Mouse (Mus musculus) neural tube, embryonic 13.5 days (tissue): ENCODE data around the gene Fem1a. TPM values are rescaled to one million over a fixed set of nuclear protein-coding genes. Genes with fewer than 3 reads are reported as not detected.
A peak's percentile ranks its signal among the peaks of the same experiment; 100 is the strongest.

Experiments
- ATAC-seq: fragments of 200-750 bp; cut with Nextera tagmentation; 2 replicates; pipeline ENCODE4 v1.8.0; 2017; ENCODE audit warnings: low read depth, mild to moderate bottlenecking, moderate TSS enrichment, moderate library complexity
- H3K27ac ChIP-seq: fragments of 300-500 bp; sonication (generic); replicated peaks from 2 replicates; pipeline ENCODE4 v1.5.1; 2015; ENCODE audit warnings: moderate library complexity, mild to moderate bottlenecking, inconsistent platforms
- H3K27me3 ChIP-seq: fragments of 300-500 bp; sonication (generic); 2 replicates; pipeline ENCODE4 v1.6.1; 2015; ENCODE audit warnings: mild to moderate bottlenecking, inconsistent platforms
- H3K36me3 ChIP-seq: fragments of 300-500 bp; sonication (generic); 2 replicates; pipeline ENCODE4 v1.6.1; 2015; ENCODE audit warnings: mild to moderate bottlenecking, inconsistent platforms
- H3K4me1 ChIP-seq: fragments of 300-500 bp; sonication (generic); replicated peaks from 2 replicates; pipeline ENCODE4 v1.6.1; 2015; ENCODE audit warnings: inconsistent platforms
- H3K4me2 ChIP-seq: fragments of 300-500 bp; sonication (generic); 2 replicates; pipeline ENCODE4 v1.6.1; 2015; ENCODE audit warnings: inconsistent platforms, mild to moderate bottlenecking, moderate library complexity
- H3K4me3 ChIP-seq: fragments of 300-500 bp; sonication (generic); 2 replicates; pipeline ENCODE4 v1.5.1; 2015; ENCODE audit warnings: mild to moderate bottlenecking, inconsistent platforms
- H3K9ac ChIP-seq: fragments of 300-500 bp; sonication (generic); 2 replicates; pipeline ENCODE4 v1.6.1; 2015; ENCODE audit warnings: moderate library complexity, mild to moderate bottlenecking, inconsistent platforms
- H3K9me3 ChIP-seq: fragments of 300-500 bp; sonication (generic); 2 replicates; pipeline ENCODE4 v1.6.1; 2016; ENCODE audit warnings: inconsistent platforms
- WGBS: fragments of 180-500 bp; shearing (Covaris S2); methylation state at CpG from one replicate; pipeline ENCODE4 v1.1.7; 2015; 5-methylcytosine and 5-hydroxymethylcytosine counted together
- polyA plus RNA-seq: library from polyadenylated mRNA; unstranded; fragments of >200 nt; fragmentation: Nextera tagmentation; extraction: Ambion mirVana; gene quantifications from 2 replicates; pipeline ENCODE4 v1.2.1, GENCODE M21; 2015

Fem1a gene
- polyA plus RNA-seq, 1 experiment from 2014 or later, result 19.1 TPM

DNA sequence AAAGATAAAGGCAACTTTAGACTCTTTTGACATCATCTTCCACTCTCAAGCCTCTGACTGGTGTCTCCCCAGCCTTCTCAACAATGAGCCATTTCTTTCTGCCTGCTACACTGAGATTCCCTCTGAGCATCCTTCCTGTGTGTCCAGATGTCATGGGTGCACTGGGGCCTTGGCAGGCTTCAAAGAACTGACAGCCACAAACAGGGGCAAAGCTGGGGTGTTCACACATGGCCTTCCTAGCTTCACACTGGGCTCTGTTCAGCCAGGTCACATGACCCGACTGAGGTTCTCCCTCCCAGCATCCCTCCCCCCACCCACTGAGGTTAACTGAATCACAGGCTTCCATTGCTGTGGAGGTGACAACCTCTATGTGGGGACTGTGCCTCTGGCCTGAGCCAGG is 39.6 kb downstream of the Fem1a start:
- WGBS, result 80% methylated on average over 1 of the region's 1 CpGs

GRCm38 (mm10) chr17:56298238-56298637 is 41.6 kb downstream of the Fem1a start:
- no peak for ATAC-seq
- Histone ChIP-seq H3K9ac (no peak overlapping the region), H3K36me3 (no peaks in the 10 kb centered on the region), H3K27me3 (no peaks in the 10 kb centered on the region; the same call in 1 of the 2 replicates), H3K4me1 (peaks cover 9% of the 10 kb centered on the region), H3K9me3 (no peaks in the 10 kb centered on the region), H3K4me2 (no peak overlapping the region), H3K27ac (no peak overlapping the region), H3K4me3 (no peak overlapping the region)
- WGBS, result 91% methylated on average over 1 of the region's 1 CpGs

More for the DNA sequence above, 39.6 kb downstream of the Fem1a start:
- ATAC-seq, result no peak
- H3K9ac ChIP-seq, result no peak overlapping the region
- H3K4me2 ChIP-seq, result no peak overlapping the region
- no peaks in the 10 kb centered on the region for H3K9me3 ChIP-seq
- no peaks in the 10 kb centered on the region for H3K27me3 ChIP-seq
- H3K4me1 ChIP-seq, result peaks cover 5% of the 10 kb centered on the region
- no peak overlapping the region for H3K27ac ChIP-seq
- no peaks in the 10 kb centered on the region for H3K36me3 ChIP-seq
- H3K4me3 ChIP-seq, result no peak overlapping the region

DNA sequence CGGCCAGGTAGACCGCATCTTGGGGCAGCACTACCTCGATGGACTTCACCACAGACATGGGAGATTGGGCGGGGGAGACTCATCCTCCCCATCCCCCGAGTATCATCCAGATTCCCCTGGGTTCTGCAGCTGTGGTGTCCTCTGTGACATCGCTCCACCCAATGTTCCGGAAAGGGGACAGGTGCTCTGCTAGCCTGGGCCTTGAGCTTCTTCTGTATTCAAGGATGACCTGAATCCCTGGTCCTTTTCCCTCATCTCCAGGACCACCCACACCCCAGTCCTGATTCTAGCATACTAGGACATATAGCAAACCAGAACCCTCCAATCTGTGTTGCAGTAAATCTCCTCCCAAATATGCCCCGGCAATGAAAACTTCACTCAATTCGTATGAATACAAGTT is 43.6 kb downstream of the Fem1a start, which contains the start of gene Arrdc5:
Arrdc5 (minus strand) TSS at position 101 of the 400 bp plus-strand sequence.
- 92% methylated on average over 9 of the region's 9 CpGs for WGBS
- no peak within 1 kb of the TSS for H3K4me2 ChIP-seq

DNA sequence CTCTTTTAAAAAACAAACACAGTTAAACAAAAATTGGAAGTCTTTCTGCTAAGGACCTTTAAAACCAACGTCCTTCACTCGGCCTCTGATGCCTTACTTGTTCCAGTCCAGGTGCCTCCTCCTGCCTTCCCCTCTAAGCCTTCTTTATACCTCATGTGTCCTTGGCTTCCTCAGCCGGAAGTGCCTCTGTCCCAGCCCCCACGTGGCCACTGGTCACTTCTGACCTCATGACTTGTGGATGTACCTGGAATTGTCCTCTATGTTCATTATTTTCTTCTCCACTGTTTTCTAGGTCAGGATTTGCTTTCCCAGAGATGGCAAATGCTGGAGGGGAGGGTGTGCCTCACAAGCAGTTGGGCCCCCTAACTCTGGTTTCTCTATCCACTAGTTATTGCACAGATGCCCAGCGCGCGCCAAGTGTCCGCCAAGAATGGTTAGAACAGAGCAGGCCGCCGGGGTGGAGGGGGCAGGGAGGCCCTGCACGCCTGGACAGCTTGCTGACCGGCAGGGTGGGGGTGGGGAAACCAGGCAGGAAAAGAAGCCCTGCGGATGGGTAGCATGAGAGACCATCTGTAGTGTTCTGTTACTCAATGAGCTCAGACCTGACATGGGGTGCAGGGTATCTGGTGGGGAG is 45.9 kb downstream of the Fem1a start:
- H3K9me3 ChIP-seq, result no peaks in the 10 kb centered on the region
- no peak for ATAC-seq
- H3K4me3 ChIP-seq, result 0 out of 2 replicates have a peak overlapping the region, but pooled peaks have one; percentile 74
- 26% methylated on average over 13 of the region's 13 CpGs for WGBS
- 0 out of 2 replicates have a peak overlapping the region, but pooled peaks have one; percentile 17 for H3K9ac ChIP-seq
- H3K27ac ChIP-seq, result no peak overlapping the region
- H3K27me3 ChIP-seq, result no peaks in the 10 kb centered on the region; the same call in 1 of the 2 replicates
- H3K4me2 ChIP-seq, result peak overlapping the region; percentile 90
- peaks cover 40% of the 10 kb centered on the region for H3K4me1 ChIP-seq
- H3K36me3 ChIP-seq, result no peaks in the 10 kb centered on the region

More for the DNA sequence above, 43.6 kb downstream of the Fem1a start, which contains the start of gene Arrdc5:
- Histone ChIP-seq H3K4me1 (peaks cover 24% of the 10 kb centered on the region), H3K27ac (no peak within 1 kb of the TSS), H3K27me3 (no peaks in the 10 kb centered on the region; the same call in 1 of the 2 replicates), H3K9ac (no peak within 1 kb of the TSS), H3K4me3 (no peak within 1 kb of the TSS), H3K9me3 (no peaks in the 10 kb centered on the region), H3K36me3 (no peaks in the 10 kb centered on the region)
- no peak for ATAC-seq

DNA sequence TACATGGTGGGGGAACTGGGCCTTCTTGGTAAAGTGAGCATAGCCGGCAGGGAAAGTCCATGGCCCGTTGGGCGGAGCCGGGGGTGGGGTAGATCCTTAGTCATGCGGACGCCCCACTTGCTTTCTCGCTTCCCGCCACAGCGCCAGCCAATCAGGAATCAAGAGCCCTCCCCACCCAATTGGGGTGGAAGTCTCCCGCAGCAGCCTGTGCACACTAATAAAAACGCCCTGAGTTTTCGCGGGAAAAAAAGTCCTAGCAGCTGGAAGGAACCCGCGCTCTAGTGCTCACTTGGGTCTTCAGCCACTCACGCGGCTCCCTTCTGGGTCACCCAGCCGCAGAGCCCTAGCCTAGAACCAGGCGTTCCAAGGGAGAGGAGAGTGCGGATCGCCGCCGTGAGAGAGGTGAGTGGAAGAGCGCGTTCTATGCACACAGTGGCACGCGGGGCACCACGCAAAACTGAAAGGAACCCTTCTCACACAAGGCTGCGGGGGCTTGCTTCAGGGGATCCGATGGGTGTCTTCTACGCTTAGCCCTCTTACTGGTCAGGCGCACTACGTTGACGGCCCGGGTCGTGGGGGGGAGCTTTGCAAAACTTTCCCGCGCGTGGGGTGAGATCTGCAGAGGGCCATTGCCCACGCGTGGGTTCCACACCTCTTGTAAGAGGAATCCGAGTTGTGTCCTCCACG is 46.7 kb downstream of the Fem1a start, which contains the start of gene Uhrf1:
Uhrf1 (plus strand) TSS at position 162 of the 687 bp plus-strand sequence.
- under 1% methylated on average over 43 of the region's 43 CpGs for WGBS
- peaks cover 40% of the 10 kb centered on the region for H3K4me1 ChIP-seq
- no peaks in the 10 kb centered on the region; the same call in 1 of the 2 replicates for H3K27me3 ChIP-seq
- H3K9ac ChIP-seq, result peak within 1 kb of the TSS; percentile 74
- H3K36me3 ChIP-seq, result no peaks in the 10 kb centered on the region
- H3K4me2 ChIP-seq, result peak within 1 kb of the TSS; percentile 90
- no peaks in the 10 kb centered on the region for H3K9me3 ChIP-seq
- peak within 1 kb of the TSS; percentile 74 for H3K4me3 ChIP-seq
- 0 out of 2 replicates have a peak within 1 kb of the TSS, but pooled peaks have one; percentile 13 for H3K27ac ChIP-seq
- peak; percentile 42 for ATAC-seq

DNA sequence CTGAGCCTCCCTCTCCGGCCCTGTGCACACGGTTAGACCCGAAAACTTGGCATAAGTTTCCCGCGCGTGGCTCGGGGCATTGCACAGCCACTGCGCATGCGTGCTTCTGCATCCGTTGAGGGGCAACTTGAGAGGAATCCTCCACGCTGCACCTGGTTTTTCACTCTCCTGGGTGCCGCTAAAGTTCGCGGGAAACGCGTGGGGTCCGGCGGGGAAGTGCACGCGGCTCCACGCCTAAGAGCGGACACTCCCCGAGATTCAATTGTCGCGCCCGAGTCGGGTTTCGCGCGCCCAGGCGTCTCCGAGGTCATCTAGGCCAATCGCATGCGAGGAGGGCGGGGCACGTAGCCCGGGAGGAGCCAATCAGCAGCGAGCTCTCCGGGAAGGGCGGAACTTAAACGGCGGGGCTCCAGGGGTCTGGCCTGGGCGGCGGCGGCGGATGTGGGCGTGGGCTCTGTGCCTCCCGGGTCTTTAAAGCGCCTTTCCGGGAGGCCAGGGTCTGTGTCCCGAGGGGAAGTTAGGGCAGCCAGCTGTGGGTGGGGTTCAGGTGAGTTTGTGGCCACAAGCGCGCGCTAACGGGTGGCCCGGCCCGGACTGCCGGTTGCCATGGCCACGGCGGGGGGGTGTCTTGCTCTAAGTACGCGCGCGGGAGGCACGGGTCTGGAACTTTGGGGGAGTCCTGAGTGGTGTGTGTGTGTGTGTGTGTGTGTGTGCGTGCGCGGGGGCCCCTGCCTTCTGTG is 47.4 kb downstream of the Fem1a start:
- Histone ChIP-seq H3K27me3 (no peaks in the 10 kb centered on the region; the same call in 1 of the 2 replicates), H3K36me3 (no peaks in the 10 kb centered on the region), H3K4me3 (peak overlapping the region; percentile 74), H3K27ac (0 out of 2 replicates have a peak overlapping the region, but pooled peaks have one; percentile 13), H3K9ac (peak overlapping the region; percentile 74), H3K4me2 (peak overlapping the region; percentile 90), H3K9me3 (no peaks in the 10 kb centered on the region), H3K4me1 (peaks cover 40% of the 10 kb centered on the region)
- WGBS, result under 1% methylated on average over 68 of the region's 68 CpGs
- peak; percentile 96 for ATAC-seq

- 14% methylated on average over 11 of the region's 11 CpGs for WGBS
- peak overlapping the region; percentile 74 for H3K9ac ChIP-seq
- H3K4me2 ChIP-seq, result peak overlapping the region; percentile 90
- peaks cover 40% of the 10 kb centered on the region for H3K4me1 ChIP-seq
- peak overlapping the region; percentile 74 for H3K4me3 ChIP-seq
- ATAC-seq, result peak; percentile 36
- H3K27me3 ChIP-seq, result no peaks in the 10 kb centered on the region; the same call in 1 of the 2 replicates
- H3K36me3 ChIP-seq, result no peaks in the 10 kb centered on the region
- no peak overlapping the region for H3K27ac ChIP-seq
- no peaks in the 10 kb centered on the region for H3K9me3 ChIP-seq
These were observed 48.1 kb downstream of the Fem1a start for GRCm38 (mm10) chr17:56304718-56305117.

- Histone ChIP-seq H3K4me3 (peak overlapping the region; percentile 74), H3K36me3 (no peaks in the 10 kb centered on the region), H3K4me2 (peak overlapping the region; percentile 90), H3K27ac (no peak overlapping the region), H3K27me3 (no peaks in the 10 kb centered on the region; the same call in 1 of the 2 replicates), H3K4me1 (peaks cover 40% of the 10 kb centered on the region), H3K9ac (peak overlapping the region; percentile 74), H3K9me3 (no peaks in the 10 kb centered on the region)
- 25% methylated on average over 9 of the region's 9 CpGs for WGBS
- no peak for ATAC-seq
These were observed 48.5 kb downstream of the Fem1a start for GRCm38 (mm10) chr17:56305156-56305555.

GRCm38 (mm10) chr17:56305826-56306225 is 49.2 kb downstream of the Fem1a start:
- no peak overlapping the region for H3K4me3 ChIP-seq

GRCm38 (mm10) chr17:56308088-56308487 is 51.5 kb downstream of the Fem1a start:
- H3K4me1 ChIP-seq, result peaks cover 32% of the 10 kb centered on the region
- H3K27ac ChIP-seq, result no peak overlapping the region
- ATAC-seq, result no peak

More at GRCm38 (mm10) chr17:56305826-56306225, 49.2 kb downstream of the Fem1a start:
- ATAC-seq, result no peak
- Histone ChIP-seq H3K9me3 (no peaks in the 10 kb centered on the region), H3K27me3 (no peaks in the 10 kb centered on the region; the same call in 1 of the 2 replicates), H3K4me2 (peak overlapping the region; percentile 90), H3K9ac (no peak overlapping the region), H3K36me3 (no peaks in the 10 kb centered on the region), H3K4me1 (peaks cover 40% of the 10 kb centered on the region), H3K27ac (no peak overlapping the region)
- WGBS, result 67% methylated on average over 8 of the region's 8 CpGs

GRCm38 (mm10) chr17:56309191-56309945 is 52.8 kb downstream of the Fem1a start:
- H3K9me3 ChIP-seq, result no peaks in the 10 kb centered on the region
- H3K4me2 ChIP-seq, result no peak overlapping the region
- no peaks in the 10 kb centered on the region for H3K27me3 ChIP-seq
- H3K4me1 ChIP-seq, result peaks cover 24% of the 10 kb centered on the region
- H3K4me3 ChIP-seq, result no peak overlapping the region
- WGBS, result 91% methylated on average over 15 of the region's 15 CpGs
- ATAC-seq, result no peak
- peaks cover 10% of the 10 kb centered on the region; the same call in 1 of the 2 replicates for H3K36me3 ChIP-seq
- H3K27ac ChIP-seq, result no peak overlapping the region
- H3K9ac ChIP-seq, result no peak overlapping the region

More at GRCm38 (mm10) chr17:56308088-56308487, 51.5 kb downstream of the Fem1a start:
- no peak overlapping the region for H3K4me2 ChIP-seq
- H3K9me3 ChIP-seq, result no peaks in the 10 kb centered on the region
- H3K4me3 ChIP-seq, result no peak overlapping the region
- WGBS, result 82% methylated on average over 6 of the region's 6 CpGs
- no peaks in the 10 kb centered on the region; the same call in 1 of the 2 replicates for H3K27me3 ChIP-seq
- no peak overlapping the region for H3K9ac ChIP-seq
- peaks cover 10% of the 10 kb centered on the region; the same call in 1 of the 2 replicates for H3K36me3 ChIP-seq
